Mouse (Mus musculus): Measurements from ENCODE around the gene Gca.

The Gca gene

DNA sequence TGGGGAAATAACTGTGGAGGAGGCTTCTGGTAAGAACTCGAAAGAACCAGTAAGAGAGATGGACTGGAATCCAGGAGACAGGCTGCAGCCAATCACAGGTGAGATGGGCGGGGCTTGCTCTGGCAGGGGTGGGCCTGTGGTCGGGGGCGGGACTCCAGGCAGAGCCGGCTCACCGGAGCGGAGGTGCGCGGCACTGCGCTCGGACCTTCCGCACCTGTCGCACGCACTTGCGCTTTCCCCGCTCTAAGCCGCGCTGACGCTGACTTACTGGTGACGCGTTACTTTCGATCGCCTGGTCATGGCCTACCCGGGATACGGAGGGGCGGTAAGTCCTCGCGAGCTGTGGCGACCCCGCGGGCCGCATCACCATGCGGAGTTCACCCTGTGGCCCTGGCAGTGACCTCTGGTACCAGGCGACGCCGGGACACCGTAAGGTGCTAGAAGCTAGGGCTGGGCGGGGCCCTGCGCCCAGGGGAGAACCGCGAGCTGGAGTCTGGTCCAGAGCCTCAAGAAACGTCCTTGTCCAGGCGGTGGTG, at the start of gene Gca:
TSS of gene Gca (plus strand) at position 151 of the 536 bp plus-strand sequence.
- peak; percentile 85 to 88 for DNase-seq

DNA sequence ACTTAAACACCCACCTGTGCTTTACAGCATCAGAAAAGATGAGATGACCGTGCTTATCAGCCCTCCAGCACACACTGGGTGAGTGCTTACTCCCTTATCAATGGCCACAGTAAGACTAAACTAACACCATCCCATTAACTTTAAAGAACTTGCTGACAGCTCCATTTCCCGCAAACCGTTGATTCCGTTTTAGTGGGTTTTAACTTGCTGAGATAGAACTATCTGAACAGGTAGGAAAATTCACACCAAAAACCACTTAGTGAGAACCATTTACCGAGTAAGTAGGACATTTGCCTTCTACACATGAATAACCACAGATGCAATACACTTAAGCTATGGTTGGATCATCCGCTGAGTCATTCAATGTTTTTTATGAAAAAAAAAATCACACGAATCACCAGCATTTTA, 45.1 kb upstream of the Gca start:
- no peak for DNase-seq

DNA sequence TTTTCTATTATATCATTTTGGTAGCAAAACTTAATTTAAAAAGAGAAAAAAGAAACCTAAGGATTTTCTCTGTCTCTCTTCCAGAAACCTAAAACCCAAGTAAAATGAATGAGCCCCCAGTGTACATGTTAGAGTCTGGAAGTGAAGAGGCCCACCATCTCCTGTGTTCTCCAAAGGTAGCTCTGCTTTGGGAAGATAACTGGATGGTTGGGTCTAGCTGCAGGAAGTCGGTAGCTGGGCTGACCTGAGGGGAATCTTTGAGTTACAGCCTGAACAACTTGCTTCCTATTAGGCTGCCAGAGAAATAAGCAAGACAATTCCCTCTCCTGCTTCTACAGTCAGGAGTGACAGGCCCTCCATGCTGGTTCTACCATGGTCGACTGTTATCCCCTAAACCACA, 44.4 kb upstream of the Gca start:
- no peak for DNase-seq

- no peak for DNase-seq
These were observed 41.1 kb upstream of the Gca start for GRCm38 (mm10) chr2:62623024-62623441.

DNA sequence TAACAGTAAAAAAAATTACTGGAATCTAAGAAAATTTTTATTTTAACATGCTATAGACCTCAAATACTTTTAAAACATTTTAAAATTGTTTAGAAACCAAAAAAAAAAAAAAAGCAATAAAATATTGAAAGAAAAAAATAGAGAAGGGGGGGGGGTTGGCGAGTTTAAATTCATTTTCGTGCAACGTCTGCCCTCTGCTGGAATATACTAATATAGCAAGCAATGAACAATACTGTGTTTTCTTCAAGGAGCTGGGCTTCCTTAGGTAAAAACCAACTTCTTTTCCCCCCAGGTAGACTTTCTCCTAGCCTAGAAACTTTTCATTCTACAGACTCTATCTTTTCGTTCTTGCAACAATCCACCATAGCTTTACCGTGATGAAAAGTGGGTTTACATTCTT, 36.4 kb upstream of the Gca start:
- DNase-seq = no peak

- DNase-seq = no peak
These were observed 35.7 kb upstream of the Gca start for GRCm38 (mm10) chr2:62628356-62628755.

GRCm38 (mm10) chr2:62630446-62630845, 33.6 kb upstream of the Gca start:
- peak in 1 of 2 experiments; percentile 16 for DNase-seq

GRCm38 (mm10) chr2:62639869-62640268, 24.2 kb upstream of the Gca start:
- DNase-seq = no peak

DNA sequence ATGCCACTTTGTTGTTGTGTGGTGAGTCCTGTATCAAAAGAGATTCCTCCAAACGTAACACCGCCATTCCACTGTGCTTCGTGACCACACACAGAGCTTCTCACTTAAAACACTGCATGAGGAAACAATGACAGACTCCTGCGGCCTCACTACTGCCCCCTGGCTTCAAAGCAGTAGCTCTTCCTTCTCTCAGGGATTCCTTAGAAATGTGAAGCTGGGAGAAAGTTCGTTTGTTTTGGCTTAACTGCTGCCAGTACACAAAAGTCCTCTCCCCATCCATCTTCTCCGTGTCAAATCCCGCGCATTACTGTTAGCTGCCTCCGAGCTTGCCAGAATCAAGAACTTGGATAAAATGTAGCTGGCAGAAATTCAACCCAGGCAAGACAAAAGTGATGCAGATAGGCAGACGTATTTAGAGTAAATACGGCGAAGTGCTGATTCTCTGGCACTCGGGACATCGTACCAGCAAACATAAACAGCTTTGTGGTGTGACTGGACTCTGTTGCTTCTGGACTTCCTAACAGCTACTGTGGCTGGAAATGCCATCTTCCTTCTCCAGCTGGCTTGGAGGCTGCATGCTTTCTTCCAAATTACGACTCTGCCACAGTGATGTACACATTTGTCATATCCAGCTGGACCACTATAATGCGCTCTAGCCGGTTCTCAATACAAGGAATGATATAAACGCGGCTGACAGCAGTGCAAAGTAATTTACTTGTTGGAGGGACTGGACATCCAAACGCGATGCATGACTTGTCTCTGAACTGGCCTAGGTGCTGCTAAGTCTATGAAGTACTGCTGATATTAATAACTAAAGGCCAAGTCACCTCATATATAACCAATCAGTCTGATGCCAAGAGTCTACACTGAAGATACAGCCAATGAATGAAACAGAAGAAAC, 20.4 kb upstream of the Gca start:
- DNase-seq = peak; percentile 53 to 73

DNA sequence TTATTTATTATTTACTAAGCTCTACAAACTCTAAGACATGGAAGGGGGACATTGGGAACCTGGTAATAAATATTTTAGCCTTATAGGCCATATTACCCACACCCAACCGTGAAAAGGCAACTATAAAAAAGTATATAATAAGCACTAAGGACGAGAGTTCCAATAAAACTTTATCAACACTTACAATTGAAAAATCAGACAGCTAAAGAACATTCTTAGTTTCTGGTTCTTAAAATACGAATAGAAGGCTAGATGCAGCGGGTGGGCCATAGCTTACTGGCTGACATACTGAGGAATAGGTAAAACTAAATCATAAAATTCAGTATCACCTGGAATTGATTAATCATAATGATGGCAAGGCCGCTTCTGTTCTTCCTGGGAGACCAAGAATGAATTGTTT, 19.2 kb upstream of the Gca start:
- no peak for DNase-seq

GRCm38 (mm10) chr2:62645475-62645874, 18.6 kb upstream of the Gca start:
- DNase-seq = peak; percentile 12 to 22

DNA sequence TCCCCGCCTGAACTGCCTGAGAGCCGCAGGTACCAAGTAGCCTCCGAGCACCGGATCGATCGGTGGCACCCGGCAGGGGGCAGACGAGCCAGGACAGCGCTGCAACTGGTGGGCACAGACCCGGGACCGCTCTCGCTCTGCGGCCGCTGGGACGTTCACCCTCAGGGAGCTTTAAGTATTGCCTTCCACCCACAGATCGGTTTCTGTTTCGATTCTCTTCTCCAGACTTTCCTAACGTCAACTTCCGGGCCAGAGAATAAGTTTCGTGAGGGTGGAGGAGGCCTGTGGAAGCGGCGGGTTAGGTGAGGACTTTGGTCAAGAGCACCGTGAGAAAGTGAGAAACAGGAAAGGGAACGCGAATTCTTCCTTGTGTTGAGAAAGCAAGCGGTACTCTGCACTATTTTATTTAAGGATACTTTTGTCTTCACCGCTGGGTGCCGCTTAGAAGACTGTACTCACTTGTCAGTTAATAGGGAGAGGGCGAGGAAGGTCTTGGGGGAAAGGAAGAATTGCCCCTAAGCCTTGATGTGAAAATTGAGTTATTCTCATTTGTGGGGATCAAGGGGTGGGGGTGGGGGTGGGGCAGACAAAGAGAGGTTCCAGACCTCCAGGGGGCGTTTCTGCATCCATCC, 18.0 kb upstream of the Gca start, which contains the start of gene Ifih1:
TSS of gene Ifih1 (minus strand) at position 242 of the 632 bp plus-strand sequence.
- DNase-seq = peak; percentile 73 to 80

DNA sequence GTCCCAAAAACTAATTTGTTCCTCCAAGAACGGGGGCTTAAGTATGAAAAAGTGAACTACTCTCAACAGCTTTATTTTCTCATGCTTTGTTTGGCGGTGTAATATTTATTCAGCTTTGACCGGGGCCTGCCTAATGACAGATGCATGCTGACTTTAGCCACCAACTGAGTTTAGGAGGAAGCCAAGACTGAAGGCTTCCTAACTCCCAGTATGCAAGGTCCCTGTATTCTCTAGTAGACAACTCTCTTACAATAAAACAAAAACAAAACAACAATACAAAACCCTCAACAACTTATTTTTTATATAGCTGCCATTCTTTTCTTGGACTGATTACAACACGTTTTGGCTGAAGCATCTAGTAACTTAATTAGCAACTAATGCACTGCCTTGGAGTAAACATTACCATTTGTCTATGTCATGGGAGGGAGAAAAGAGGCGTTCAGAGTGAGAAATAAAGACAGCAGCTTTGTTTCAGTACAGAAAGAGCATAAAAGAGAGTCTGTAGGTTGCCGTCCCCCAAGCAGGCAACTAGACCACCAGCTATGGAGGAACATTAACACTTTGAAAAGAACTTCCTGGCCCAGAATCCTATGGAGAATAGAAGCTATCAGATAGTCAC, 17.3 kb upstream of the Gca start:
- DNase-seq = no peak

- DNase-seq = no peak
These were observed 12.2 kb upstream of the Gca start for GRCm38 (mm10) chr2:62651890-62652289.

DNA sequence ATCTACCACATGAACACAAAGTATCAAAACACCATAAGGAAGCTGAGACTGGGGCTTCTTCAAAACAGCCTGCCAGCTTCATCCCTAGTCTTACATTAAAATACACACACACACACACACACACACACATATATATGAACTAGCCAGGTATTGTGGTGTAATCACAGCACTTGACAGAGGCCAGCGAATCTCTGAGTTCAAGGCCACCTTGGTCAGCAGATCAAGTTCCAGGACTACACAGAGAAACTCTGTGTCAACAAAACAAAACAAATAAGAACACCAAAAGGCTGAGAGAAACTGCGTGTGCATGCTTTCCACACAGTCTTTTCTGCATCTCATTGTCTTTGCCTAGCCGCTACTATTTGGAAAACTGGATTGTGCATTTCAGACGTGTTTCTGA, 11.6 kb upstream of the Gca start:
- DNase-seq = no peak

- DNase-seq = peak; percentile 47 to 59
These were observed 9.4 kb upstream of the Gca start for GRCm38 (mm10) chr2:62654519-62655338.

DNA sequence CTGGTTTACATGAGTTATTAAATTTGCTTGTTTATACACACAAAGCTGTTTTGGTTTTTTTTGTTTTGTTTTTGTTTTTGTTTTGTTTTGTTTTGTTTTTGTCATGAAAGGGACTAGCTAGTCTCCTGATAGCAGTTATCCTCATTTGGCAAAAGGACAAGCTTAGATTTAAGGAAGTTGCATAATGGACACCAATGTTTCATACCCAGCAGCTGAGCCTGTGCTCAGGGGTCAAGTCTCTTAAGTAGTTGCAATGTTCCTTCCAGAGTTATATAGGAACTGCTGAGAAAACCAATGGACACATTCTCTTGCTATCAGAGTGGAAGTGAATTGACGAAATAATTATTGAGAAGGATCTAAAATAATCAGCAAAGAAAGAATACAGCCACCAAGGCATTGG, 8.0 kb upstream of the Gca start:
- DNase-seq = no peak

GRCm38 (mm10) chr2:62660565-62660964, 3.5 kb upstream of the Gca start:
- no peak for DNase-seq

- DNase-seq = peak in 1 of 2 experiments; percentile 12
These were observed 1.5 kb upstream of the Gca start for GRCm38 (mm10) chr2:62662560-62662959.

DNA sequence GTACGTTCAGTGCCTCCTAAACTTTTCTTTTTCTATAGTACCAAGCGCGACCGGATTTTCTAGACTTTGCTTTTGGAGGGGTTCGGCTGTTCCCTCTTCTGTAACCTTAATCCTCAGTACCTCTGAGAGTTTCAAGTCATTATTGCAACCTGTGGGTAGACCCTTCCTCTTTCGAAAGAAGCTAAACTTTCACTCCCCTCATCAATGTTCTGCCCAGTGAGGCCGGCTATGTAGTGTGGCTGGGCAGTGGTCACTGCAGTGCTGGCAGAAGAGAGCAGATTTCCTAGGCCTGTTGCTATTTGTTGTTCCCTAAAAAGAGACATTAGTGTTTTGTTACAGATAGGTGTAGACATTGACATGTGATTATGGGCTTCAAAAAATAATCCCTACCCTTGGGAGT, 754 bp downstream of the Gca start:
- DNase-seq = no peak

DNA sequence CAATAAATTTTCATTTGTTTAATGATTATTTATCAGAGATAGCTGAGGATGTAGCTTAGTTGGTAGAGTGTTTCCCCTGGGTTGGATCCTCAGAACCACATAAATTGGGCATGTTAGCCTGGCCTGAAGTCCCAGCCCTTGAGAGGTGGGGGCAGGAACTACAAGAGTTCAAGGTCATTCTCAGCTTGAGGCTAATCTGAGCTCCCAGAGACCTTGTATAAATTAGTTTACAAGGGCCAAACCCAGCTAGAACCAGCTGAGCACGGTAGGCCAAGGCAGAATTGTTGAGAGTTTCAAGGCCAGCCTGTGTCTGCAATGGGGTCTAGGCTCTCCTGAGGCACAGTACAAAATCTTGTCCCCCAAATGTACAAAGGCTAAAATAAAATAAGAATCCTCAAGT, 1.5 kb downstream of the Gca start:
- DNase-seq = no peak

DNA sequence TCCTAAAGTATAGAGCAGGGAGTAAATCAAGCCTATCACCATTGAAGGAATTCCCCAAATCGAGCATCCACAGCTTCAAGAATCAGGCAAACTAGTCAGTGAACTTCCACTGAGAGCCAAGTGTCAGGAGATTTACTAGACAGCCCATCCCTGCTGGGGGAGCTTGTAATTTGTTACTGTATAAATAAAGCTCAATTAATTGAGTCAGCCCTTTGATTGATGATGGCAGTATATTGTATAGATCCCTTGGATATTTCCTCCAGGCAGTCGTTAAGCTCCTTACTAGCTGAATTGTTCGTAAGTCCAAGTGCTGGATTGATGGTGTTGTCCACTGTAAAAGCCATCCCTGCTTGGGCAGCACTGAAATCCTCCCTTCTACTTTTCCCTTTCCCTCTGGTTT, 5.8 kb downstream of the Gca start:
- DNase-seq = no peak

DNA sequence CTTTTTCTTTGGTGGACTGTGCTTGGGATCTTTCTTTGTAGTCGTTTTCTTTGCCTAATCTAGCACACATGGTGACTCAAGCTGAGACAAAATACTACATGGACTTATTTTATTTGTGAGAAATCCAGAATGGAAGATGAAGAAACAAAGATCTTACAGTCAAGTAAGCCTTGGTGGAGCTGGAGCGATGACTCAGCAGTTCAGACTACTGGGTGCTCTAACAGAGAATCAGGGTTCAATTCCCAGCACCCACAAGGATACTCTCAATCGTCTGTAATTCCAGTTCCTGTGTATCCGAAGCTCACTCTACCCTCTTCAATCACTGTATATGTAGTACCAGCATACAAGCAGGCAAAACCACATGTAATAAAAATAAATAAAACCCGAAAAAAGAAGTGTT, 6.2 kb downstream of the Gca start:
- no peak for DNase-seq

Data from lung, adult 18-20 months (tissue).